Mouse (Mus musculus) gastrocnemius, postnatal 14 days (tissue): ENCODE data around the gene Med26. TPM values are rescaled to one million over a fixed set of nuclear protein-coding genes. Genes with fewer than 3 reads are reported as not detected.
A peak's percentile ranks its signal among the peaks of the same experiment; 100 is the strongest.

Source experiments
- DNase-seq: peaks from one replicate; pipeline ENCODE4 v3.0.0; 2021; ENCODE audit warnings: mixed read lengths
- intact Hi-C: fragments of 180-260 bp; cut with DNase I; formaldehyde crosslinking; loops from one replicate; pipeline ENCODE4 v1.15.1; 2025; ENCODE audit warnings: low total_unique reads
- long read RNA-seq, 2 experiments: library from polyadenylated mRNA; stranded (forward); transcript quantifications; one replicate each; pipeline ENCODE4 v2.0.0; 2021
- total RNA-seq, 2 experiments: library from RNA; stranded (reverse); gene quantifications; 2 replicates each; pipeline ENCODE4 v1.2.3; 2021

Med26 gene
- 10 to 100 TPM in 1 of 2 experiments, 1 to 10 TPM in 1; 7.4 to 12.0 TPM for total RNA-seq
- long read RNA-seq, experiment 1, partial matches to known transcripts = 0 of 13 reads
- long read RNA-seq, experiment 1, other reads (novel, unspliced or antisense) = 11 of 13 reads
- long read RNA-seq, experiment 2, transcript Med26-201 (3 exons, 2,997 nt) = major isoform, 5 of 15 reads
- long read RNA-seq, experiment 2, partial matches to known transcripts = 0 of 15 reads
- long read RNA-seq, experiment 2, other reads (novel, unspliced or antisense) = 10 of 15 reads

DNA sequence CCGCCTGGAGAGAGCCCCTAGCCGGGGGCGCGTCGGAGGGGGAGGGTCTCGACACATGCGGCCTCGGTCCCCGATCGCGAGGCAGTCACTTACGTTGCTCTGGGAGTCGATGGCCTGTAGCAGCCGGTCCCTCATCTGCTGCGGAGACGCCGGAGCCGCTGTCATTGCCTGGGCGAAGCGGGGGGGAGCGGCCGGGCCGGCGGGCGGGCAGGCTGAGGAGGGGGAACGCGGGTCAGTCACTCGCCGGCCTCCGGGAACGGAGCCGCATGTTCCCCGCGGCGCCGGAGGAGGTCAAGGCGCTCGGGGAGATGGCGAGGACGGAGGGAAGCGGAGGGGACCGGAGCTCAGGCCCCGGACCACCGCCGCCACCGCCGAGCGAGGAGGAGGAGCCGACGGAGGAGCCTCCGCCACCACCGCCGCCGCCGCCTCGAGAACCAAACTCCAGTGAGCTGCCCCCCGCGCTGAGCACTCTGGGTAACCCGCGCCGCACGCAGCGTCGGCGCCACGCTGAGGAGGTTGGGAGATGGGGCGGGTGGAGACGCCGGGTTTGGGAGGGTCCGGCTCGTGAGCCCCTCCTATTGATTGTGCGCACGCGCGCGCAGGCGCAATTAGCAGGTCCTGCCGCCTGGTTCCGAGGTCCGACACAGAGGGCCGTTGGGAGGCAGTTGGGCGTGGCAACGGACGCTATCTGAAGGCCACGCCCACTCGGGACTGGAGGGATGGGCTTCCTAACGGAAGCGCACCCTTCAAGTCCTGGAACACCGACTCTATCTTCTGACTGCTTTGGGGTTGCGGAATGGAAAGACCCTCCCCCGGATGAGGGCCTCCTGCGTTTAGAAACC, at the start of gene Med26:
TSS of gene Med26 (minus strand) at position 469 of the 842 bp plus-strand sequence.
- intact Hi-C loops = loop anchor here (10.0 kb wide), 1 partner anchor 53 kb away; the partner anchor contains the start of gene Slc35e1
- peak; percentile 98 for DNase-seq

GRCm38 (mm10) chr8:72590198-72590597, 42.1 kb upstream of the Med26 start:
- intact Hi-C loops = no loop called here
- no peak for DNase-seq

- DNase-seq = peak; percentile 80
- intact Hi-C loops = no loop called here
Observed at GRCm38 (mm10) chr8:72589286-72589685, 41.2 kb upstream of the Med26 start.

DNA sequence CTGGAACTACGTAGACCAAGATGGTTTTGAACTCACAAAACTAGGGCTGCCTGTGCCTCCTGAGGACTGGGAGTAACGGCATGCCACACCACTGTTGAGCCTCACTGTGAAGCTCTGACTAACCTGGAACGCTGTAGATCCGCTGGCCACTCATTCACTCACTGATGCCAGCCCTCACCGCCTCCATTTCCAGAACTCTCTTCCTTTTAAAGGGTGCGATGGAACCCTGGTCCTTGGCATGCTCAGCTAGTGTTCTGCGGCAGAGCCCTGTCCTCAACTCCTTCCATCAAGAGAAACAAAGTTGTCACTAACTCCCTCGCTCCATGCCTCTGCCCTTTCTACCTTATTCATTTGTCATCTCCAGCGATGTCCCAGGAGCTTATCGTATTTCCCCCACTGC, 40.8 kb upstream of the Med26 start:
- intact Hi-C loops = no loop called here
- no peak for DNase-seq

DNA sequence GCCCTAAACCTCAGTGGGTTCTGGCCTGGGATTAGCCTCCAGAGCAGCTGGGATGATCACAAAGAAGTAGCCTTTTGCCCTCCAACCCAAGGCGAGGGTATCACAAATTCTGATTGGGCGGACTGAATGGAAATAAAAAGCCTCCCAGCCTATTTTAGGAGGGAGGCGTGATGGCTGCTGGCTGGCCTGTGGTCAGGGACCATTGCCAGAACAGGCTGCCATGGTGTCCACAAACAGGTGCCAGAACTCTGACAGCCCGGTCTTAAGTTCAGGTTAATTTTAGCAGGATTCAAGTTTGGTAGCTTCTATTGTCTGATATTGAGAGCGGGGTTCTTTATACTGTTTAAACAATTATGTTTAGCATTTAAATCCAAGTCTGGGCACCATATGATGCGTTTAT, 39.7 kb upstream of the Med26 start:
- intact Hi-C loops = no loop called here

GRCm38 (mm10) chr8:72584390-72584789, 36.3 kb upstream of the Med26 start:
- no peak for DNase-seq
- intact Hi-C loops = no loop called here

More for the DNA sequence above, 39.7 kb upstream of the Med26 start:
- DNase-seq = peak; percentile 80

GRCm38 (mm10) chr8:72583056-72583771, 35.1 kb upstream of the Med26 start:
- DNase-seq = peak; percentile 77
- intact Hi-C loops = no loop called here

GRCm38 (mm10) chr8:72579374-72579773, 31.3 kb upstream of the Med26 start:
- DNase-seq = peak; percentile 39
- intact Hi-C loops = no loop called here

- intact Hi-C loops = no loop called here
- DNase-seq = peak; percentile 44
Observed at GRCm38 (mm10) chr8:72577941-72578340, 29.9 kb upstream of the Med26 start.

- intact Hi-C loops = no loop called here
Observed at GRCm38 (mm10) chr8:72577266-72577665, 29.2 kb upstream of the Med26 start.

GRCm38 (mm10) chr8:72575915-72576314, 27.8 kb upstream of the Med26 start:
- intact Hi-C loops = no loop called here

More at GRCm38 (mm10) chr8:72577266-72577665, 29.2 kb upstream of the Med26 start:
- DNase-seq = no peak

GRCm38 (mm10) chr8:72573450-72573849, 25.4 kb upstream of the Med26 start:
- intact Hi-C loops = no loop called here
- no peak for DNase-seq

More at GRCm38 (mm10) chr8:72575915-72576314, 27.8 kb upstream of the Med26 start:
- DNase-seq = no peak

- intact Hi-C loops = no loop called here
- DNase-seq = peak; percentile 70
Observed at GRCm38 (mm10) chr8:72572507-72572906, 24.4 kb upstream of the Med26 start.

- intact Hi-C loops = no loop called here
Observed at GRCm38 (mm10) chr8:72571611-72572473, 23.8 kb upstream of the Med26 start, which contains the start of gene Tmem38a. Gene Tmem38a, plus strand, starts transcription at chr8:72572055.

DNA sequence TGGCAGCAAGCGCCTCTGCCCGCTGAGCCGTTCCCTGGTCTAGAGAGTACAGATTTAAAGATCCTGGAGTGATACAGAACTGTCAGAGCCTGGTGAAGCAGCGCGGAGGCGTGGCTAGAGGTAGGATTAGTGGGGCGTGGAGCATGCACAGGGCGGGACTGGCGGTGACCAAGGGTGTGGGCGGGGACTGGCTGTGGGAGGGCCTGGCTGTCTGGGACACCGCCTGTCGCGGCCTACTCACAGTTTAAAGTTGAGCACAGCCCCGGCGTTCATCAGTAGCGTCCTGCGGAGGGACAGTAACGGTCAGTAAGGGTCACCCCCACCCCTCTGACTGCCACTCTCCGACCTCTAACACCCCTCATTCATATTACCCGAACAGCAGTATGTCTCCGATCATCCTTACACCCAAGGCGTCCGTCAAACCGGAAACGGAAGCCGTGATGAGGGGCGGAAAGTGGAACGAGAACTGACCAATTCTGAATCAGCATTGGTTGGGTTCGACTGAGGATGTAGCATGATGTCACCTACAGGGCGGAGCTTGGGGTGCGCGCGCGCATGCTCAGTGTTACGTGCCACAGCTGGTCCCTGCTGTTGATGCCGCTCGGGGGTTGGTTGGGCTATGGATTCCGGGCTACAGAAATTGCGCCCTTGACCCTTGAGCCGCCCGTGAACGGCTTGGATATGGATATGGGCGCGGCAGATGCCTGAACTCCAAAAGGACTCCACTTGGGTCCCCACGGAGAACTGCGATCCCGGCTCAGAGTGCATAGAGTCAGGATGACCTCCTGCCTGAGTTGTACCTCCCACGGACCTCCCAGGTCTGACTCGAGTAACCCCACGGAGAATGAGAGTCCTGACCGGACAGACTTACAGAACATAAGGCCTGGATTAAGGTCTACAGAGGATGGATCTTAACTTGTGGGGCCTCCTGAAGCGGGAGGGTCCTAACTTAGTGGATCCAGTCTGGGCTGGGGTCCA, 22.9 kb upstream of the Med26 start, which contains the start of gene Smim7:
TSS of gene Smim7 (minus strand) at position 456 of the 978 bp plus-strand sequence.
- DNase-seq = peak; percentile 97
- intact Hi-C loops = no loop called here

More at GRCm38 (mm10) chr8:72571611-72572473, 23.8 kb upstream of the Med26 start, which contains the start of gene Tmem38a:
- DNase-seq = peak; percentile 90

DNA sequence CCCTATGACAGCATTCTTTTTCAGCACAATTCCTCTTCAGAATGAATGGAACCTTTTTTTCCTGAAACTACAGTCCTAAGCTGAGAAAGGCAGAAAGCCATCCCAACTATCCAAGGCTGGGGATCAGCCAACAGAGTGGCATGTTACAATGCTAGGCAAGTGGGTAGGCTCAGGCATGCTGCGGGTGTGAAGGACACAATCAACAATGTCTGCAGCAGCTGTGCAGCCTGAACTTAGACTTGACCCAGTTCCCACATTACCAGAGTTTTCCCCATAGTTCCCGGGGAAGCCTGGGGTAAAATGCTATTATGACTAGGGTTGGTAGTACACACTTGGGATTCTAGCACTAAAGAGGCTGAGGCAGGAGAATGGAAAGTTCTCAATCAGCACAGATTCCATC, 17.9 kb upstream of the Med26 start:
- DNase-seq = no peak
- intact Hi-C loops = no loop called here

GRCm38 (mm10) chr8:72561111-72561689, 13.1 kb upstream of the Med26 start:
- DNase-seq = no peak
- intact Hi-C loops = no loop called here
